Mouse (Mus musculus): ENCODE results near the gene Grifin.

Gene Grifin

GRCm38 (mm10) chr5:140583732-140584368, 19.0 kb upstream of the Grifin start:
- no peak for DNase-seq

GRCm38 (mm10) chr5:140582995-140583731, 18.3 kb upstream of the Grifin start:
- DNase-seq, result no peak

- no peak for DNase-seq
These were observed 16.7 kb upstream of the Grifin start for GRCm38 (mm10) chr5:140581569-140581968.

GRCm38 (mm10) chr5:140579771-140580170, 14.9 kb upstream of the Grifin start:
- DNase-seq, result no peak

- DNase-seq, result no peak
These were observed 14.3 kb upstream of the Grifin start for GRCm38 (mm10) chr5:140579221-140579620.

- DNase-seq, result peak; percentile 33
These were observed 10.6 kb upstream of the Grifin start for GRCm38 (mm10) chr5:140575381-140575866.

GRCm38 (mm10) chr5:140572611-140573010, 7.7 kb upstream of the Grifin start:
- DNase-seq, result peak; percentile 49

GRCm38 (mm10) chr5:140571673-140572072, 6.8 kb upstream of the Grifin start:
- peak; percentile 53 for DNase-seq

- no peak for DNase-seq
These were observed 6.3 kb upstream of the Grifin start for GRCm38 (mm10) chr5:140571201-140571600.

GRCm38 (mm10) chr5:140570223-140570870, 5.5 kb upstream of the Grifin start:
- no peak for DNase-seq

GRCm38 (mm10) chr5:140569032-140569595, 4.2 kb upstream of the Grifin start:
- no peak for DNase-seq

- DNase-seq, result peak; percentile 61
These were observed 3.6 kb upstream of the Grifin start for GRCm38 (mm10) chr5:140568321-140568970.

- no peak for DNase-seq
These were observed 2.9 kb upstream of the Grifin start for GRCm38 (mm10) chr5:140567751-140568150.

GRCm38 (mm10) chr5:140567321-140567720, 2.5 kb upstream of the Grifin start:
- peak; percentile 63 for DNase-seq

- DNase-seq, result no peak
These were observed 1.4 kb upstream of the Grifin start for GRCm38 (mm10) chr5:140566271-140566670.

- DNase-seq, result peak; percentile 36
These were observed 985 bp upstream of the Grifin start for GRCm38 (mm10) chr5:140565856-140566255.

- DNase-seq, result no peak
These were observed 580 bp upstream of the Grifin start for GRCm38 (mm10) chr5:140565451-140565850.

- DNase-seq, result no peak
These were observed 2.3 kb downstream of the Grifin start for GRCm38 (mm10) chr5:140562601-140563000.

- DNase-seq, result no peak
These were observed 8.0 kb downstream of the Grifin start for GRCm38 (mm10) chr5:140556859-140557258.

GRCm38 (mm10) chr5:140553719-140554118, 11.2 kb downstream of the Grifin start:
- DNase-seq, result no peak

- DNase-seq, result peak; percentile 52
These were observed 15.4 kb downstream of the Grifin start for GRCm38 (mm10) chr5:140549306-140550047.

GRCm38 (mm10) chr5:140546332-140546731, 18.5 kb downstream of the Grifin start:
- DNase-seq, result no peak

All from kidney, adult 9 months (tissue).